Mouse (Mus musculus): ENCODE measurements at regions not wholly inside any gene's neighbourhood (a gene's known extent, or its start where the extent isn't known, plus 50 kb on each side); places are given as distances from the start of the nearest gene placed in this dataset.
"Not testable (repeated sequence)": the region's sequence is repeated elsewhere in the genome, so short reads cannot be mapped to it uniquely, and the experiment has no call there.

- no peak for ATAC-seq
- Histone ChIP-seq H3K27ac (ENCODE audit: low read depth, low read length) (no peak overlapping the region), H3K27me3 (ENCODE audit: insufficient read depth, low read length) (no peaks in the 10 kb centered on the region), H3K4me1 (ENCODE audit: insufficient read depth) (no peaks in the 10 kb centered on the region), H3K4me2 (ENCODE audit: low read depth) (no peak overlapping the region), H3K4me3 (ENCODE audit: low read depth, low read length) (no peak overlapping the region), H3K36me3 (ENCODE audit: insufficient read depth) (no peaks in the 10 kb centered on the region), H3K9ac (no peak overlapping the region), H3K9me3 (ENCODE audit: low read length) (no peaks in the 10 kb centered on the region)
- 58% methylated on average over 2 of the region's 2 CpGs for WGBS
- DNase-seq, result no peak
- TF ChIP-seq CTCF (IDR thresholded peaks at IDR 0.05; ENCODE audit: low read depth), result no peak
Observed at GRCm38 (mm10) chr5:61240498-61240897, 568.1 kb upstream of the G6pd2 start.

GRCm38 (mm10) chr5:61288506-61288905, 520.1 kb upstream of the G6pd2 start:
- H3K4me1 ChIP-seq (ENCODE audit: insufficient read depth); H3K4me2 ChIP-seq (ENCODE audit: low read depth); H3K9me3 ChIP-seq (ENCODE audit: low read length); H3K36me3 ChIP-seq (ENCODE audit: insufficient read depth); H3K27me3 ChIP-seq (ENCODE audit: insufficient read depth, low read length); H3K9ac ChIP-seq; H3K4me3 ChIP-seq (ENCODE audit: low read depth, low read length); DNase-seq; ATAC-seq; H3K27ac ChIP-seq (ENCODE audit: low read depth, low read length): not testable (repeated sequence)
- WGBS, result 90% methylated on average over 15 of the region's 15 CpGs

- DNase-seq (no peak), ATAC-seq (no peak)
- Histone ChIP-seq H3K27me3 (ENCODE audit: insufficient read depth, low read length) (no peaks in the 10 kb centered on the region), H3K27ac (ENCODE audit: low read depth, low read length) (no peak overlapping the region), H3K4me1 (ENCODE audit: insufficient read depth) (no peaks in the 10 kb centered on the region), H3K4me2 (ENCODE audit: low read depth) (no peak overlapping the region), H3K9me3 (ENCODE audit: low read length) (no peaks in the 10 kb centered on the region), H3K36me3 (ENCODE audit: insufficient read depth) (no peaks in the 10 kb centered on the region), H3K9ac (no peak overlapping the region), H3K4me3 (ENCODE audit: low read depth, low read length) (no peak overlapping the region)
- no peak for TF ChIP-seq CTCF (IDR thresholded peaks at IDR 0.05; ENCODE audit: low read depth)
- WGBS, result 40% methylated on average over 5 of the region's 5 CpGs
Observed at GRCm38 (mm10) chr5:61314951-61315350, 493.7 kb upstream of the G6pd2 start.

GRCm38 (mm10) chr5:61351372-61351771, 457.2 kb upstream of the G6pd2 start:
- ATAC-seq, result no peak
- no peak for DNase-seq
- no peak overlapping the region for H3K4me2 ChIP-seq (ENCODE audit: low read depth)

GRCm38 (mm10) chr5:61355263-61355981, 453.2 kb upstream of the G6pd2 start:
- DNase-seq, result peak; percentile 63
- no peaks in the 10 kb centered on the region for H3K4me1 ChIP-seq (ENCODE audit: insufficient read depth)
- H3K27me3 ChIP-seq (ENCODE audit: insufficient read depth, low read length), result no peaks in the 10 kb centered on the region
- H3K9ac ChIP-seq, result no peak overlapping the region
- TF ChIP-seq CTCF (IDR thresholded peaks at IDR 0.05; ENCODE audit: low read depth), result no peak
- no peak overlapping the region for H3K27ac ChIP-seq (ENCODE audit: low read depth, low read length)
- WGBS, result 22% methylated on average over 6 of the region's 6 CpGs
- H3K36me3 ChIP-seq (ENCODE audit: insufficient read depth), result no peaks in the 10 kb centered on the region
- peak; percentile 73; the same call in 1 of the 2 replicates for ATAC-seq
- H3K9me3 ChIP-seq (ENCODE audit: low read length), result no peaks in the 10 kb centered on the region
- H3K4me2 ChIP-seq (ENCODE audit: low read depth), result no peak overlapping the region
- H3K4me3 ChIP-seq (ENCODE audit: low read depth, low read length), result no peak overlapping the region

More at GRCm38 (mm10) chr5:61351372-61351771, 457.2 kb upstream of the G6pd2 start:
- no peak overlapping the region for H3K9ac ChIP-seq
- TF ChIP-seq CTCF (IDR thresholded peaks at IDR 0.05; ENCODE audit: low read depth), result no peak
- no peaks in the 10 kb centered on the region for H3K27me3 ChIP-seq (ENCODE audit: insufficient read depth, low read length)
- H3K9me3 ChIP-seq (ENCODE audit: low read length), result no peaks in the 10 kb centered on the region
- WGBS, result 23% methylated on average over 1 of the region's 1 CpGs
- H3K4me1 ChIP-seq (ENCODE audit: insufficient read depth), result no peaks in the 10 kb centered on the region
- H3K27ac ChIP-seq (ENCODE audit: low read depth, low read length), result no peak overlapping the region
- H3K4me3 ChIP-seq (ENCODE audit: low read depth, low read length), result no peak overlapping the region
- no peaks in the 10 kb centered on the region for H3K36me3 ChIP-seq (ENCODE audit: insufficient read depth)

GRCm38 (mm10) chr5:61372901-61373300, 435.7 kb upstream of the G6pd2 start:
- Histone ChIP-seq H3K4me2 (ENCODE audit: low read depth) (no peak overlapping the region), H3K4me1 (ENCODE audit: insufficient read depth) (no peaks in the 10 kb centered on the region), H3K9me3 (ENCODE audit: low read length) (no peaks in the 10 kb centered on the region), H3K27ac (ENCODE audit: low read depth, low read length) (no peak overlapping the region), H3K36me3 (ENCODE audit: insufficient read depth) (no peaks in the 10 kb centered on the region), H3K4me3 (ENCODE audit: low read depth, low read length) (no peak overlapping the region), H3K9ac (no peak overlapping the region), H3K27me3 (ENCODE audit: insufficient read depth, low read length) (no peaks in the 10 kb centered on the region)
- 70% methylated on average over 1 of the region's 1 CpGs for WGBS
- ATAC-seq (no peak), DNase-seq (no peak)
- no peak for TF ChIP-seq CTCF (IDR thresholded peaks at IDR 0.05; ENCODE audit: low read depth)

- ATAC-seq (no peak), DNase-seq (no peak)
- Histone ChIP-seq H3K36me3 (ENCODE audit: insufficient read depth) (no peaks in the 10 kb centered on the region), H3K4me1 (ENCODE audit: insufficient read depth) (no peaks in the 10 kb centered on the region), H3K4me3 (ENCODE audit: low read depth, low read length) (no peak overlapping the region), H3K9me3 (ENCODE audit: low read length) (no peaks in the 10 kb centered on the region), H3K4me2 (ENCODE audit: low read depth) (no peak overlapping the region), H3K27ac (ENCODE audit: low read depth, low read length) (no peak overlapping the region), H3K27me3 (ENCODE audit: insufficient read depth, low read length) (no peaks in the 10 kb centered on the region), H3K9ac (no peak overlapping the region)
- no peak for TF ChIP-seq CTCF (IDR thresholded peaks at IDR 0.05; ENCODE audit: low read depth)
Observed at GRCm38 (mm10) chr5:61394977-61395708, 413.5 kb upstream of the G6pd2 start.
